Mouse (Mus musculus) hindlimb bud, embryonic 11.5 days (tissue): ENCODE measurements at regions not wholly inside any gene's neighbourhood (a gene's known extent, or its start where the extent isn't known, plus 50 kb on each side); places are given as distances from the start of the nearest gene placed in this dataset.

Experiments used
- DNase-seq: peaks from one replicate; pipeline ENCODE4 v3.0.0-alpha.2; 2012; ENCODE audit warnings: low read depth, low spot score; ENCODE audit errors: extremely low spot score

GRCm38 (mm10) chr15:50246418-50247186 is 3638.1 kb upstream of the Gm7489 start:
- no peak for DNase-seq

- DNase-seq: no peak
Measured at GRCm38 (mm10) chr15:50260057-50260456, 3624.6 kb upstream of the Gm7489 start.

GRCm38 (mm10) chr15:50261245-50261872 is 3623.3 kb upstream of the Gm7489 start:
- peak; percentile 82 for DNase-seq

GRCm38 (mm10) chr15:50267542-50267941 is 3617.2 kb upstream of the Gm7489 start:
- DNase-seq: no peak

- DNase-seq: no peak
Measured at GRCm38 (mm10) chr15:50271646-50272045, 3613.1 kb upstream of the Gm7489 start.

GRCm38 (mm10) chr15:50282576-50282975 is 3602.1 kb upstream of the Gm7489 start:
- DNase-seq: no peak

GRCm38 (mm10) chr15:50283491-50283890 is 3601.2 kb upstream of the Gm7489 start:
- no peak for DNase-seq

GRCm38 (mm10) chr15:50301831-50302230 is 3582.9 kb upstream of the Gm7489 start:
- no peak for DNase-seq

- no peak for DNase-seq
Measured at GRCm38 (mm10) chr15:50304085-50304484, 3580.6 kb upstream of the Gm7489 start.

GRCm38 (mm10) chr15:50320796-50321195 is 3563.9 kb upstream of the Gm7489 start:
- DNase-seq: no peak

GRCm38 (mm10) chr15:50345536-50345935 is 3539.2 kb upstream of the Gm7489 start:
- DNase-seq: no peak

- DNase-seq: no peak
Measured at GRCm38 (mm10) chr15:50346953-50347352, 3537.8 kb upstream of the Gm7489 start.

- no peak for DNase-seq
Measured at GRCm38 (mm10) chr15:50360033-50360988, 3524.4 kb upstream of the Gm7489 start.

GRCm38 (mm10) chr15:50361334-50361733 is 3523.4 kb upstream of the Gm7489 start:
- no peak for DNase-seq

GRCm38 (mm10) chr15:50361751-50362507 is 3522.8 kb upstream of the Gm7489 start:
- no peak for DNase-seq

- DNase-seq: no peak
Measured at GRCm38 (mm10) chr15:50400006-50400781, 3484.5 kb upstream of the Gm7489 start.

- DNase-seq: no peak
Measured at GRCm38 (mm10) chr15:50401386-50401785, 3483.3 kb upstream of the Gm7489 start.

GRCm38 (mm10) chr15:50402551-50402950 is 3482.2 kb upstream of the Gm7489 start:
- DNase-seq: no peak

GRCm38 (mm10) chr15:50403883-50404282 is 3480.8 kb upstream of the Gm7489 start:
- no peak for DNase-seq

GRCm38 (mm10) chr15:50408985-50409384 is 3475.7 kb upstream of the Gm7489 start:
- no peak for DNase-seq
